Mouse (Mus musculus) stomach, postnatal 0 days (tissue): ENCODE measurements around the gene 1700008O03Rik. TPM values are rescaled to one million over a fixed set of nuclear protein-coding genes. Genes with fewer than 3 reads are reported as not detected.

Experiments used
- ATAC-seq: fragments of 200-750 bp; cut with Nextera tagmentation; 2 replicates; pipeline ENCODE4 v1.8.0; 2017; ENCODE audit not compliant: low FRiP score, low TSS enrichment
- DNase-seq: peaks from one replicate; pipeline ENCODE4 v3.0.0-alpha.2; 2016; ENCODE audit warnings: low spot score
- H3K27ac ChIP-seq: fragments of 300-500 bp; sonication (generic); replicated peaks from 2 replicates; pipeline ENCODE4 v1.5.1; 2014; ENCODE audit warnings: mild to moderate bottlenecking, control low read depth
- H3K27me3 ChIP-seq: fragments of 300-500 bp; sonication (generic); 2 replicates; pipeline ENCODE4 v1.6.1; 2014; ENCODE audit warnings: low read length; ENCODE audit not compliant: control insufficient read depth, insufficient read depth
- H3K36me3 ChIP-seq: fragments of 300-500 bp; sonication (generic); 2 replicates; pipeline ENCODE4 v1.6.1; 2014; ENCODE audit warnings: low read length, mixed read lengths; ENCODE audit not compliant: control insufficient read depth, insufficient read depth
- H3K4me1 ChIP-seq: fragments of 300-500 bp; sonication (generic); replicated peaks from 2 replicates; pipeline ENCODE4 v1.6.1; 2014; ENCODE audit warnings: antibody characterized with exemption; ENCODE audit not compliant: control insufficient read depth, insufficient read depth
- H3K4me2 ChIP-seq: fragments of 300-500 bp; sonication (generic); replicated peaks from 2 replicates; pipeline ENCODE4 v1.6.1; 2014; ENCODE audit warnings: low read depth, mild to moderate bottlenecking, control low read depth, moderate library complexity
- H3K4me3 ChIP-seq: fragments of 300-500 bp; sonication (generic); 2 replicates; pipeline ENCODE4 v1.5.1; 2014; ENCODE audit warnings: low read depth, low read length, control low read depth
- H3K9ac ChIP-seq: fragments of 300-500 bp; sonication (generic); 2 replicates; pipeline ENCODE4 v1.6.1; 2014; ENCODE audit warnings: mild to moderate bottlenecking, low read length, control low read depth, mixed read lengths
- H3K9me3 ChIP-seq: fragments of 300-500 bp; sonication (generic); 2 replicates; pipeline ENCODE4 v1.6.1; 2016; ENCODE audit warnings: low read length; ENCODE audit not compliant: control insufficient read depth
- CTCF ChIP-seq: IDR thresholded peaks from 2 replicates; pipeline ENCODE4 v1.5.1; 2016; ENCODE audit warnings: antibody characterized with exemption, low read depth, mild to moderate bottlenecking, moderate library complexity
- EP300 ChIP-seq: optimal IDR thresholded peaks from 2 replicates; pipeline ENCODE3; 2016; ENCODE audit warnings: antibody characterized with exemption
- WGBS: fragments of 180-500 bp; shearing (Covaris S2); extraction: QIAGEN DNeasy Blood & Tissue Kit; methylation state at CpG from one replicate; pipeline ENCODE4 v1.1.7; 2014; 5-methylcytosine and 5-hydroxymethylcytosine counted together
- polyA plus RNA-seq: library from polyadenylated mRNA; unstranded; fragments of >200 nt; fragmentation: Nextera tagmentation; extraction: Ambion mirVana; gene quantifications from 2 replicates; pipeline ENCODE4 v1.2.1, GENCODE M21; 2015

1700008O03Rik gene
- polyA plus RNA-seq, 1 experiment from 2014 or later: 0.68 TPM

- no peak overlapping the region for H3K4me3 ChIP-seq
- no peaks in the 10 kb centered on the region for H3K4me1 ChIP-seq
- DNase-seq (no peak), ATAC-seq (no peak)
- H3K4me2 ChIP-seq: no peak overlapping the region
- no peak overlapping the region for H3K27ac ChIP-seq
- TF ChIP-seq EP300 (no peak), CTCF (no peak)
- H3K27me3 ChIP-seq: peaks cover 23% of the 10 kb centered on the region
- WGBS: 25% methylated on average over 3 of the region's 3 CpGs
- H3K9me3 ChIP-seq: no peaks in the 10 kb centered on the region
- no peak overlapping the region for H3K9ac ChIP-seq
- no peaks in the 10 kb centered on the region for H3K36me3 ChIP-seq
These were observed 36.6 kb downstream of the 1700008O03Rik start for GRCm38 (mm10) chr7:44349043-44349442.

DNA sequence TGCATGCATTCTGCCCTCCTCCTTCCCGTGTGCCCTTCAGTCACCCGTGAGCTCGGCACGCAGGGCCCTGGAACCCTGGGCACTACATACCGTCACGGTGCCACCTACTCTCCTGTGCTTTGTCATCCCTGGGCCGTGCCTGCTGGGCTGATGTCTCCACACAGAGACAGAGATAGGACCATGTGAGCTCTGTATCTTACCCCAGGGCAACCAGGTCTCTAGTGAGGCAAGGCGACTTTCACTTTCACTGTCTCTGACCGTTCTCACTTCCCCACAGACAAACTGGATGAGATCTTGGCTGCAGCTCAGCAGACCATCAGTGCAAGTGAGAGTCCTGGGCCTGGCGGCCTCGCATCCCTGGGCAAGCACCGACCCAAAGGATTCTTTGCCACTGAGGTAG, 41.0 kb downstream of the 1700008O03Rik start:
- H3K27me3 ChIP-seq: no peaks in the 10 kb centered on the region

DNA sequence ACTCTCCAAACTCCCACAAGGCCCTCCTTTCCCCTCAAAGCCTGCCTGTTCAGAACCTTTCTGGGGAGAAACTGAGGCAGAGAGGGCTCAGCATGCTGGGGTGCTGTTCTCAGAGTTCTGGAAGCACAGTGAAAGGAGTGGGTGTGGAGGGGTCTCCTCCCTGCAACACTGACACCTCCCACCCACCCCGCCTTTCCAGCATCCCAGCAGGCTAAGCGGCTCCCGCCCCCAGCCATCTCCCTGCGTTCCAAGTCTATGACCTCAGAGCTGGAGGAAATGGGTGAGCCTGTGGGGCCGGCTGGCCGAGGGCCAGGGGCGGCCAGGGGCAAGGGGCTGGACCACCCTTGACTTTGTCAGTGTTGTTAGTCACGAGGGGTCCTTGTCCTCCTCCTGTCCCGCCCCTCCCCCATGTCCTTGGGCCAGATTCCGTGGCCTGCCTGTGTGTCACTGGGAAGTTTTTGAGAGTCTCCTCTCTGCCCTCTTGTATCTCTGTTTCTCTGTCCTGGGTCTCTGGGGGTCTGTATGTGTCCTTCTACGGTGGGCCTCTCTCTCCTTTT, 42.1 kb downstream of the 1700008O03Rik start:
- Histone ChIP-seq H3K4me1 (no peaks in the 10 kb centered on the region), H3K27me3 (no peaks in the 10 kb centered on the region), H3K36me3 (no peaks in the 10 kb centered on the region), H3K4me2 (no peak overlapping the region), H3K27ac (no peak overlapping the region), H3K9ac (no peak overlapping the region), H3K4me3 (no peak overlapping the region), H3K9me3 (no peaks in the 10 kb centered on the region)
- no peak for TF ChIP-seq EP300
- no peak for TF ChIP-seq CTCF
- 32% methylated on average over 11 of the region's 11 CpGs for WGBS
- DNase-seq (no peak), ATAC-seq (no peak)

More for the DNA sequence above, 41.0 kb downstream of the 1700008O03Rik start:
- ATAC-seq (no peak), DNase-seq (no peak)
- no peak overlapping the region for H3K4me3 ChIP-seq
- no peak for TF ChIP-seq CTCF
- TF ChIP-seq EP300: no peak
- no peak overlapping the region for H3K4me2 ChIP-seq
- H3K9me3 ChIP-seq: no peaks in the 10 kb centered on the region
- no peak overlapping the region for H3K9ac ChIP-seq
- no peaks in the 10 kb centered on the region for H3K4me1 ChIP-seq
- 68% methylated on average over 12 of the region's 12 CpGs for WGBS
- H3K27ac ChIP-seq: no peak overlapping the region
- H3K36me3 ChIP-seq: no peaks in the 10 kb centered on the region

GRCm38 (mm10) chr7:44341714-44342113, 43.9 kb downstream of the 1700008O03Rik start:
- Histone ChIP-seq H3K4me3 (no peak overlapping the region), H3K9ac (no peak overlapping the region), H3K27ac (no peak overlapping the region), H3K4me2 (no peak overlapping the region), H3K36me3 (no peaks in the 10 kb centered on the region), H3K27me3 (peaks cover 6% of the 10 kb centered on the region; the same call in 1 of the 2 replicates), H3K4me1 (no peaks in the 10 kb centered on the region), H3K9me3 (no peaks in the 10 kb centered on the region)
- DNase-seq (no peak), ATAC-seq (no peak)
- 61% methylated on average over 5 of the region's 5 CpGs for WGBS
- TF ChIP-seq EP300 (no peak), CTCF (no peak)

DNA sequence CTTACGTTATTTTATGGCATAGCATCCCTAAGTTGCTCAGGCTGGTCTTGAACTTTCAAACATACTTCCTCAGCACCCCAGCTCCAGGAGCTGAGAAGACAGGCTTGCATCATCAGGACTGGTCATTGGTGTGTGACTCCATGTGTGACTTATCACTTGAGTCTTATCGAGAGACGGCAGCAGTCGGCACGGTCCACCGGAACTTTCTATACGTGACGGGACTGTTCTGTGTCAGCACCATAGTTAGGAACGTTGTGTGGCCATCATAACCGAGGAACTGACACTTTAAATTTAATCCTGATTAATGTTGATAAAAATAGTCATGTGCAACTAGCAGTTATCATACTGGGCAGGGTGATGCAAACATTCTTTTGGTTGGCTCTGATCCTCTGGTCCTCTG, 44.5 kb downstream of the 1700008O03Rik start:
- Histone ChIP-seq H3K4me1 (no peaks in the 10 kb centered on the region), H3K27me3 (peaks cover 12% of the 10 kb centered on the region), H3K9me3 (no peaks in the 10 kb centered on the region), H3K4me3 (no peak overlapping the region), H3K4me2 (no peak overlapping the region), H3K9ac (no peak overlapping the region), H3K27ac (no peak overlapping the region), H3K36me3 (no peaks in the 10 kb centered on the region)
- DNase-seq (no peak), ATAC-seq (no peak)
- TF ChIP-seq CTCF (no peak), EP300 (no peak)
- 76% methylated on average over 10 of the region's 10 CpGs for WGBS

DNA sequence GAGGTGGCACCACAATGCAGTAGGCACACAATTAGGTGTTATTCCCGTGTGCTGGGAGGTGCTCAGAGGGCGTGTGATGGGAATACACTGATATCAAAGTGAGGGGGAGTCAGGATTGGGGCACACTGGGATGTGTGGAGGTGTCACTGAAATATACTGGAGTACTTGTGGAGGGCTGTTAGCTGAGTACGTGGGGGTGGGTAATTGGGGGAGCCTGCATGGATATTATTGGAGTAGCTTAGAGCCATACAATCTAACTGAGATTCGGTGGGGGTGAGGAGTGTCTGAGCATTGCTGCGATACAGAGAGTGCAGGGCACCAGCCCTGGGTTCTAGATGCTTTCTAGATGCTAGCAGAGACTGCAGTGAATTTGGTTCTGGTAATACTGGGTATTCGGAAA, 45.4 kb downstream of the 1700008O03Rik start:
- TF ChIP-seq CTCF: no peak
- no peak for TF ChIP-seq EP300
- Histone ChIP-seq H3K27ac (no peak overlapping the region), H3K9ac (no peak overlapping the region), H3K4me1 (no peaks in the 10 kb centered on the region), H3K4me2 (no peak overlapping the region), H3K27me3 (peaks cover 18% of the 10 kb centered on the region), H3K36me3 (no peaks in the 10 kb centered on the region), H3K4me3 (no peak overlapping the region), H3K9me3 (no peaks in the 10 kb centered on the region)
- no peak for DNase-seq
- no peak for ATAC-seq
- 63% methylated on average over 6 of the region's 6 CpGs for WGBS
